Mouse (Mus musculus) MEL (cell line): ENCODE measurements around the gene Cd151. TPM values are rescaled to one million over a fixed set of nuclear protein-coding genes. Genes with fewer than 3 reads are reported as not detected.

Experiments
- DNase-seq: peaks from one replicate; pipeline ENCODE4 v3.0.0; 2011; ENCODE audit warnings: low read depth, low spot score
- H3K27ac ChIP-seq: 2 replicates; pipeline ENCODE4 v1.5.1; 2012; ENCODE audit warnings: low read depth, mild to moderate bottlenecking, control low read depth, low read length, moderate library complexity; ENCODE audit not compliant: control insufficient read depth
- H3K27me3 ChIP-seq, 2 experiments: fragments of 150-350 bp in 1 of 2; sonication (generic) in 1 of 2; 2 replicates each; pipeline ENCODE4 v1.6.1; 2012; ENCODE audit warnings: low read length in 2 of 2, mild to moderate bottlenecking in 2 of 2, improper control_type of control experiment in 1 of 2, moderate library complexity in 1 of 2; ENCODE audit not compliant: insufficient read depth in 2 of 2, control insufficient read depth in 1 of 2
- H3K36me3 ChIP-seq, 2 experiments: 2 replicates each; pipeline ENCODE4 v1.6.1; 2012 to 2014; ENCODE audit warnings: low read length in 2 of 2, improper control_type of control experiment in 1 of 2, inconsistent platforms in 1 of 2, mild to moderate bottlenecking in 1 of 2; ENCODE audit not compliant: insufficient read depth in 2 of 2, control insufficient read depth in 1 of 2
- H3K4me1 ChIP-seq, 2 experiments: fragments of 150-350 bp in 1 of 2; sonication (generic) in 1 of 2; 2 replicates each; pipeline ENCODE4 v1.6.1; 2012; ENCODE audit warnings: low read length in 2 of 2, improper control_type of control experiment in 1 of 2, mild to moderate bottlenecking in 1 of 2; ENCODE audit not compliant: insufficient read depth in 2 of 2, control insufficient read depth in 1 of 2
- H3K4me3 ChIP-seq, 2 experiments: fragments of 150-350 bp in 1 of 2; sonication (generic) in 1 of 2; 2 replicates each; pipeline ENCODE4 v1.5.1; 2012; ENCODE audit warnings: low read depth in 2 of 2, low read length in 2 of 2, mild to moderate bottlenecking in 2 of 2, moderate library complexity in 2 of 2, control low read depth in 1 of 2, improper control_type of control experiment in 1 of 2; ENCODE audit not compliant: control insufficient read depth in 1 of 2, insufficient read depth in 1 of 2
- H3K79me2 ChIP-seq: 2 replicates; pipeline ENCODE4 v1.6.1; 2012; ENCODE audit warnings: mild to moderate bottlenecking, low read length, moderate library complexity; ENCODE audit not compliant: control insufficient read depth, poor library complexity, insufficient read depth
- H3K9ac ChIP-seq: 2 replicates; pipeline ENCODE4 v1.6.1; 2012; ENCODE audit warnings: low read depth, mild to moderate bottlenecking, control low read depth, low read length, moderate library complexity; ENCODE audit not compliant: control insufficient read depth, poor library complexity, severe bottlenecking
- H3K9me3 ChIP-seq: fragments of 150-350 bp; sonication (generic); replicated peaks from 2 replicates; pipeline ENCODE4 v1.6.1; 2012; ENCODE audit warnings: mild to moderate bottlenecking, low read length, improper control_type of control experiment, moderate library complexity; ENCODE audit not compliant: insufficient read depth
- ELF1 ChIP-seq: IDR thresholded peaks from 2 replicates; pipeline ENCODE4 v1.6.1; 2014; ENCODE audit warnings: low read depth, mild to moderate bottlenecking, inconsistent platforms, low read length, improper control_type of control experiment, moderate library complexity
- ETS1 ChIP-seq: IDR thresholded peaks from 2 replicates; pipeline ENCODE4 v1.6.1; 2012; ENCODE audit warnings: low read depth, mild to moderate bottlenecking, inconsistent platforms, low read length, improper control_type of control experiment, moderate library complexity
- GABPA ChIP-seq: IDR thresholded peaks from 2 replicates; pipeline ENCODE4 v1.6.1; 2012; ENCODE audit warnings: low read depth, mild to moderate bottlenecking, inconsistent platforms, low read length, improper control_type of control experiment, moderate library complexity
- HCFC1 ChIP-seq: IDR thresholded peaks from 2 replicates; pipeline ENCODE4 v1.6.1; 2012; ENCODE audit warnings: low read depth, mild to moderate bottlenecking, inconsistent platforms, low read length, improper control_type of control experiment, moderate library complexity
- JUND ChIP-seq: IDR thresholded peaks from 2 replicates; pipeline ENCODE4 v1.6.1; 2011; ENCODE audit warnings: low read depth, mild to moderate bottlenecking, improper control_type of control experiment, low read length
- KAT2A ChIP-seq: conservative IDR thresholded peaks from 2 replicates; pipeline ENCODE4 v1.6.1; 2012; ENCODE audit warnings: low read depth, low read length, improper control_type of control experiment, inconsistent platforms
- MAFK ChIP-seq: IDR thresholded peaks from 2 replicates; pipeline ENCODE4 v1.6.1; 2011; ENCODE audit warnings: low read depth, mild to moderate bottlenecking, low read length, improper control_type of control experiment, borderline replicate concordance
- MAX ChIP-seq: IDR thresholded peaks from 2 replicates; pipeline ENCODE4 v1.6.1; 2011; ENCODE audit warnings: low read length, improper control_type of control experiment
- MAZ ChIP-seq: IDR thresholded peaks from 2 replicates; pipeline ENCODE4 v1.6.1; 2012; ENCODE audit warnings: low read depth, mild to moderate bottlenecking, inconsistent platforms, low read length, improper control_type of control experiment
- MEF2A ChIP-seq: IDR thresholded peaks from 2 replicates; pipeline ENCODE4 v1.6.1; 2014; ENCODE audit warnings: low read depth, mild to moderate bottlenecking, inconsistent platforms, low read length, improper control_type of control experiment; ENCODE audit not compliant: poor library complexity, insufficient replicate concordance, severe bottlenecking; ENCODE audit errors: extremely low read depth
- MXI1 ChIP-seq: IDR thresholded peaks from 2 replicates; pipeline ENCODE4 v1.6.1; 2011; ENCODE audit warnings: mild to moderate bottlenecking, low read depth, low read length, improper control_type of control experiment
- MYB ChIP-seq: IDR thresholded peaks from 2 replicates; pipeline ENCODE4 v1.6.1; 2011; ENCODE audit warnings: mild to moderate bottlenecking, low read depth, low read length, improper control_type of control experiment
- MYC ChIP-seq: IDR thresholded peaks from 2 replicates; pipeline ENCODE4 v1.6.1; 2011; ENCODE audit warnings: low read depth, mild to moderate bottlenecking, low read length, improper control_type of control experiment, moderate library complexity
- RAD21 ChIP-seq: IDR thresholded peaks from 2 replicates; pipeline ENCODE4 v1.6.1; 2011; ENCODE audit warnings: mild to moderate bottlenecking, low read depth, low read length, improper control_type of control experiment
- RCOR1 ChIP-seq: IDR thresholded peaks from 2 replicates; pipeline ENCODE4 v1.6.1; 2012; ENCODE audit warnings: low read depth, mild to moderate bottlenecking, inconsistent platforms, low read length, improper control_type of control experiment
- SMC3 ChIP-seq: IDR thresholded peaks from 2 replicates; pipeline ENCODE4 v1.6.1; 2011; ENCODE audit warnings: low read depth, low read length, improper control_type of control experiment
- TBP ChIP-seq: IDR thresholded peaks from 2 replicates; pipeline ENCODE4 v1.8.0; 2011; ENCODE audit warnings: low read depth, low read length, improper control_type of control experiment
- TCF12 ChIP-seq: IDR thresholded peaks from 2 replicates; pipeline ENCODE4 v1.6.1; 2014; ENCODE audit warnings: low read depth, mild to moderate bottlenecking, inconsistent platforms, low read length, improper control_type of control experiment, moderate library complexity
- UBTF ChIP-seq: IDR thresholded peaks from 2 replicates; pipeline ENCODE4 v1.6.1; 2012; ENCODE audit warnings: low read depth, mild to moderate bottlenecking, inconsistent platforms, low read length, improper control_type of control experiment, moderate library complexity, borderline replicate concordance; ENCODE audit not compliant: insufficient read depth
- USF1 ChIP-seq: IDR thresholded peaks from 2 replicates; pipeline ENCODE4 v1.6.1; 2014; ENCODE audit warnings: low read depth, mild to moderate bottlenecking, inconsistent platforms, low read length, improper control_type of control experiment, moderate library complexity
- ZC3H11A ChIP-seq: IDR thresholded peaks from 2 replicates; pipeline ENCODE4 v1.6.1; 2012; ENCODE audit warnings: low read depth, mild to moderate bottlenecking, inconsistent platforms, low read length, improper control_type of control experiment
- ZMIZ1 ChIP-seq: IDR thresholded peaks from 2 replicates; pipeline ENCODE4 v1.6.1; 2012; ENCODE audit warnings: low read depth, mild to moderate bottlenecking, inconsistent platforms, low read length, improper control_type of control experiment, moderate library complexity
- ZNF384 ChIP-seq: IDR thresholded peaks from 2 replicates; pipeline ENCODE4 v1.6.1; 2012; ENCODE audit warnings: low read depth, mild to moderate bottlenecking, inconsistent platforms, low read length, improper control_type of control experiment
- polyA plus RNA-seq, 2 experiments: library from polyadenylated mRNA; stranded (reverse) in 1 of 2; unstranded in 1 of 2; fragments of >175 nt in 1 of 2; fragments of >200 nt in 1 of 2; gene quantifications; 2 replicates each; pipeline versions ENCODE4 v1.2.1 to v1.2.4; 2012; ENCODE audit warnings: low replicate concordance in 2 of 2, low read depth in 1 of 2; ENCODE audit not compliant: insufficient read length in 2 of 2, insufficient read depth in 1 of 2, missing spikeins in 1 of 2
- total RNA-seq: library from RNA; depleted of rRNA; stranded (reverse); fragments of 300-350 nt; gene quantifications from 2 replicates; pipeline ENCODE4 v1.2.3, GENCODE M21; 2012

The Cd151 gene
- total and polyA plus RNA-seq, 3 experiments, result 40.6 to 86.6 TPM; not detected in 1

DNA sequence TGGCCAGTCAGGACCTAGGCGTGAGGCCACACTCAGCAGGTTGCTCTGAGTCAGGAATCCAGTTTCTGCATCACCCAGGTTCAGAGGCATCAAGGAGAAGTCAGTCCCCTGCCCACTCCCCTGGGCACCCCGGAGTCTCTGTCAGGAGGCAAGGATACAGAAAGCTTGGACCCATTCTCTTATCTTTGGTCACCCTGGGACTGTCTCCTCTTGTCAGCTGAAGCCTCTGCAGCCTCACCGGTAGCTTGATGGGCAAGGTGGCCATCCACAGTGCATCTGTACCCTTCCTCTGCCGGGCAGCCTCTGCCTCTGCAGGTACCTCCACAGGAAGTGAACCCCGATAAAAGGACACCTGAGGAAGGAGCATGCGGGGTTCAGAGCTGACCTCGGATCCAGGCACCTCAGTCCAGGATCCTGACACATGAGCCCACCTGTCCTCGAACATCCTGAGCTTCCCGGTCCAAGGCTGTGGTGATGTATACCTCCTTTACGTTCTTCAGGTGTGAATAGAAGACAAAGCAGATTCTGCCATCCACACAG is 28.0 kb upstream of the Cd151 start:
- H3K27me3 ChIP-seq, result no peaks in the 10 kb centered on the region
- no peak for DNase-seq
- H3K4me3 ChIP-seq, result no peak overlapping the region
- no peaks in the 10 kb centered on the region for H3K9me3 ChIP-seq
- peaks cover 4 to 24% of the 10 kb centered on the region in 2 experiments; a peak in 3 of 4 replicates for H3K4me1 ChIP-seq
- H3K79me2 ChIP-seq, result peaks cover 48% of the 10 kb centered on the region
- H3K9ac ChIP-seq, result no peak overlapping the region
- peaks cover 0 to 22% of the 10 kb centered on the region in 2 experiments; a peak in 3 of 4 replicates for H3K36me3 ChIP-seq
- H3K27ac ChIP-seq, result no peak overlapping the region
- TF ChIP-seq TCF12 (no peak), MAZ (no peak), RCOR1 (no peak), MYB (no peak), SMC3 (no peak), ZNF384 (no peak), ETS1 (no peak), JUND (no peak), MEF2A (no peak), ZMIZ1 (no peak), MXI1 (no peak), KAT2A (no peak), HCFC1 (no peak), TBP (no peak), RAD21 (no peak), USF1 (no peak), MAX (no peak), MAFK (no peak), ZC3H11A (no peak)
- TF ChIP-seq, all 39 proteins: peak for 0

DNA sequence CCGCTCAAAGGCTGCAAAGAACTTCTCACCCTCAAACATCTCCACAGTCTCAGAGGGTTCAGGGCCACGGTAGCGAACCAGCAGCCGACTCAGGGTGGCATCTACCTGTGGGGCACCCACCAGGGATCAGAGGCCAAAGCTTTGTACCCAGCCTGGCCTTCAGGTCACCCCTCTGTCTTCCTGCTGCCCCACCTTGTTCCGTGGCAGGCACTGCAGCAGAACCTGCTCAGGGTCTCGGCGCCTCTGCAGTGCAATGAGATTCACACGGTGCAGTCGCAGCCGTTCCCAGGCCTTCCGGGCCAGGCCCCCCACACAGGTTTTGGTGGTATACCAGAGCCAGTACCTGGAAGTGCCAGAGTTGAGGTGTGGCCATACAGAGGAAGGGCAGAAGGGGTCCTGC is 27.4 kb upstream of the Cd151 start:
- H3K27ac ChIP-seq, result no peak overlapping the region
- peaks cover 4 to 23% of the 10 kb centered on the region in 2 experiments; a peak in 3 of 4 replicates for H3K4me1 ChIP-seq

More for the DNA sequence above, 27.4 kb upstream of the Cd151 start:
- Histone ChIP-seq H3K36me3 (peaks cover 0 to 20% of the 10 kb centered on the region in 2 experiments; a peak in 3 of 4 replicates), H3K9ac (no peak overlapping the region), H3K9me3 (no peaks in the 10 kb centered on the region), H3K4me3 (no peak overlapping the region), H3K79me2 (peaks cover 43% of the 10 kb centered on the region), H3K27me3 (no peaks in the 10 kb centered on the region)
- TF ChIP-seq MYC, result no peak
- TF ChIP-seq TCF12, result no peak
- TF ChIP-seq HCFC1, result no peak
- TF ChIP-seq ELF1, result no peak
- no peak for TF ChIP-seq GABPA
- no peak for TF ChIP-seq UBTF
- TF ChIP-seq MXI1, result no peak
- TF ChIP-seq RAD21, result no peak
- DNase-seq, result no peak
